Comparison of ENCODE assay signal across 20 mouse cellular contexts in the genomic region with DNA sequence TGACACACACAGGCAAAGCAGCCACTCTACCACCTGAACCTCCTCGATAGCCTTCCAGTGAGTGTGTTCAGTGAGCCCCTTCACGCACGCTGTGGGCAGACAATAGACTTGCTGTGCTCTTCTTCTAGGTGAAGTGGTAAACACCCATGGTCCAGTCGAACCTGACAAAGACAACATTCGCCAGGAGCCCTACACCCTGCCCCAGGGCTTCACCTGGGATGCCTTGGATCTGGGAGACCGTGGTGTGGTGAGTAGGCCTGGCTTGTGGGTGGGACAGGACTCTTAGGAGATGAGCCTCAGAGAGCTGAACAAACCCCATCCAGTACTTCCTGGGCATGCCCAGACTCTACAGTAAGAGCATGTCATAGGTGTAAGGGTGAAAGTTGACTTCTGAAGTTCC. TPM values are rescaled to one million over a fixed set of nuclear protein-coding genes. Genes with fewer than 3 reads are reported as not detected.
A peak's percentile ranks its signal among the peaks of the same experiment; 100 is the strongest.
DNase-seq lines count a peak whose midpoint lies in the region; ATAC-seq and TF ChIP-seq lines count a peak whose summit lies in the region.
"Had no signal": no experiment of that assay in that cellular context is flagged by ENCODE, and none has a peak within 500 bp of the region (broad histone marks: within the 10 kb centered on the region; RNA-seq: fewer than 3 reads in every experiment).

No protein-coding gene starts in this region.

- TF ChIP-seq CTCF in left cerebral cortex, adult 2 months (IDR thresholded peaks at IDR 0.05), result no peak
- TF ChIP-seq CTCF in cortical plate, adult 2 months (IDR thresholded peaks at IDR 0.05; ENCODE audit: extremely low read depth, insufficient read depth, low read length), result no peak

- peak overlapping the region; percentile 36; the same call in 1 of the 2 replicates for H3K27ac ChIP-seq in heart, embryonic 10.5 days
- H3K27ac ChIP-seq in left cerebral cortex, adult 2 months, result peak overlapping the region; percentile 84
- H3K27ac ChIP-seq in cortical plate, adult 2 months (ENCODE audit: insufficient read depth, low read length), result peak overlapping the region; percentile 2; the same call in 1 of the 2 replicates
- H3K27ac ChIP-seq: kidney, postnatal 0 days; limb, embryonic 12.5 days; liver, embryonic 14.5 days; neural tube, embryonic 13.5 days had no signal

- H3K27me3 ChIP-seq in heart, embryonic 10.5 days (ENCODE audit: insufficient read depth, poor library complexity, severe bottlenecking), result no peaks in the 10 kb centered on the region
- H3K27me3 ChIP-seq: limb, embryonic 12.5 days; neural tube, embryonic 13.5 days had no signal

- ATAC-seq in erythroblast, adult 5-6 weeks (replicated peaks; ENCODE audit: low FRiP score, poor library complexity, severe bottlenecking), result no peak
- ATAC-seq: forebrain, embryonic 14.5 days; hindbrain, embryonic 16.5 days had no signal

- H3K4me3 ChIP-seq in heart, embryonic 10.5 days, result no peak overlapping the region
- H3K4me3 ChIP-seq in left cerebral cortex, adult 2 months, result no peak overlapping the region
- H3K4me3 ChIP-seq in cortical plate, adult 2 months (ENCODE audit: insufficient read depth, low read length), result no peak overlapping the region
- H3K4me3 ChIP-seq: limb, embryonic 12.5 days; neural tube, embryonic 13.5 days had no signal

- TF ChIP-seq POLR2A in cortical plate, adult 2 months (IDR thresholded peaks at IDR 0.05; ENCODE audit: extremely low read depth, insufficient read depth, low read length), result no peak

- H3K4me1 ChIP-seq in heart, embryonic 10.5 days, result peaks cover 11% of the 10 kb centered on the region; the same call in 1 of the 2 replicates
- no peaks in the 10 kb centered on the region for H3K4me1 ChIP-seq in cortical plate, adult 2 months (ENCODE audit: control insufficient read depth, insufficient read depth, low read length)
- H3K4me1 ChIP-seq: limb, embryonic 12.5 days; neural tube, embryonic 13.5 days had no signal

- H3K9me3 ChIP-seq in heart, embryonic 10.5 days, result no peaks in the 10 kb centered on the region
- H3K9me3 ChIP-seq: G1E; limb, embryonic 12.5 days; neural tube, embryonic 13.5 days had no signal

- 92% methylated on average over 6 of the region's 6 CpGs for WGBS in heart, embryonic 10.5 days

- H3K36me3 ChIP-seq in heart, embryonic 10.5 days, result peaks cover 74% of the 10 kb centered on the region

- DNase-seq in heart, embryonic 10.5 days (ENCODE audit: low spot score), result no peak
- no peak for DNase-seq in heart, postnatal 14 days
- no peak for DNase-seq in left cerebral cortex, adult 2 months (ENCODE audit: extremely low spot score in 1 of 2, low spot score in 2 of 2)
- DNase-seq in left cerebral cortex, postnatal 25 days (ENCODE audit: low spot score in 2 of 2), result no peak
- no peak for DNase-seq in ovary, adult 18-20 months (ENCODE audit: low spot score)
- DNase-seq: B cell, adult 2 months; embryo, embryonic 11 days; kidney, adult 11 months; right cerebral cortex, postnatal 25 days; thymus, postnatal 36 days had no signal

- intact Hi-C loops in heart, postnatal 14 days (cut with DNase I), result loop anchor here (2.0 kb wide), 1 partner anchor 151 kb away; the partner anchor contains the start of gene Gfap
- intact Hi-C loops in left cerebral cortex, adult 2 months (cut with DNase I), result no loop called here
- intact Hi-C loops in left cerebral cortex, postnatal 25 days (cut with DNase I), result no loop called here

RNA-seq across cellular contexts. Expression of gene Dcakd, which starts 23.9 kb away (rescaled TPM):
- 113 and 137 TPM in 2 replicates for polyA plus RNA-seq in heart, embryonic 10.5 days (2016; fragmentation: Nextera tagmentation; extraction: Ambion mirVana)
- total RNA-seq in heart, postnatal 14 days (2021), result 10 to 100 TPM; 68.5 to 71.1 TPM
- total RNA-seq in left cerebral cortex, adult 2 months (2021), result 10 to 100 TPM; 48.3 to 50.9 TPM
- 10 to 100 TPM; 67.7 to 68.1 TPM for total RNA-seq in left cerebral cortex, postnatal 25 days (2021)
- 57.4 and 59.6 TPM in 2 replicates for polyA plus RNA-seq in cortical plate, adult 2 months (2012; rRNA removed)
- 16.3 and 25.5 TPM in 2 replicates for total RNA-seq in erythroblast, adult 5-6 weeks (2015; ENCODE audit: low replicate concordance)
- total RNA-seq in erythroblast, adult 5-6 weeks (2017; ENCODE audit: low replicate concordance), result 6.8 and 26.4 TPM in 2 replicates

RNA-seq across cellular contexts. Expression of gene Nmt1, which starts 24.1 kb away (rescaled TPM):
- polyA plus RNA-seq in heart, embryonic 10.5 days (2016; fragmentation: Nextera tagmentation; extraction: Ambion mirVana), result 58.4 and 59.0 TPM in 2 replicates
- total RNA-seq in heart, postnatal 14 days (2021), result 10 to 100 TPM; 61.0 to 62.1 TPM
- total RNA-seq in left cerebral cortex, adult 2 months (2021), result 100 to 1,000 TPM; 117 to 130 TPM
- 100 to 1,000 TPM; 122 to 124 TPM for total RNA-seq in left cerebral cortex, postnatal 25 days (2021)
- 74.3 and 77.1 TPM in 2 replicates for polyA plus RNA-seq in cortical plate, adult 2 months (2012; rRNA removed)
- 17.8 and 31.3 TPM in 2 replicates for total RNA-seq in erythroblast, adult 5-6 weeks (2015; ENCODE audit: low replicate concordance)
- 16.9 and 17.3 TPM in 2 replicates for total RNA-seq in erythroblast, adult 5-6 weeks (2017; ENCODE audit: low replicate concordance)

RNA-seq across cellular contexts. Expression of gene Plcd3, which starts 49.4 kb away (rescaled TPM):
- 3.6 and 4.8 TPM in 2 replicates for polyA plus RNA-seq in heart, embryonic 10.5 days (2016; fragmentation: Nextera tagmentation; extraction: Ambion mirVana)
- 10 to 100 TPM; 19.4 to 20.9 TPM for total RNA-seq in heart, postnatal 14 days (2021)
- total RNA-seq in left cerebral cortex, adult 2 months (2021), result 10 to 100 TPM; 16.5 to 19.0 TPM
- 10 to 100 TPM; 13.3 to 13.8 TPM for total RNA-seq in left cerebral cortex, postnatal 25 days (2021)
- polyA plus RNA-seq in cortical plate, adult 2 months (2012; rRNA removed), result 17.1 and 21.1 TPM in 2 replicates
- not detected in 2 replicates for total RNA-seq in erythroblast, adult 5-6 weeks (2015; ENCODE audit: low replicate concordance)
- total RNA-seq in erythroblast, adult 5-6 weeks (2017; ENCODE audit: low replicate concordance), result 0.70 and 1.0 TPM in 2 replicates
- total RNA-seq: megakaryocyte-erythroid progenitor cell, adult 5-6 weeks had no signal
- polyA plus RNA-seq: G1E had no signal

RNA-seq across cellular contexts. Expression of gene Acbd4, which starts 49.4 kb away (rescaled TPM):
- 9.8 and 10.2 TPM in 2 replicates for polyA plus RNA-seq in heart, embryonic 10.5 days (2016; fragmentation: Nextera tagmentation; extraction: Ambion mirVana)
- total RNA-seq in heart, postnatal 14 days (2021), result 10 to 100 TPM; 30.5 to 34.5 TPM
- total RNA-seq in left cerebral cortex, adult 2 months (2021), result 10 to 100 TPM; 72.3 to 88.2 TPM
- 10 to 100 TPM; 68.9 to 70.7 TPM for total RNA-seq in left cerebral cortex, postnatal 25 days (2021)
- polyA plus RNA-seq in cortical plate, adult 2 months (2012; rRNA removed), result 40.7 and 46.3 TPM in 2 replicates
- 6.7 and 15.3 TPM in 2 replicates for total RNA-seq in erythroblast, adult 5-6 weeks (2015; ENCODE audit: low replicate concordance)
- 25.0 TPM in 2 replicates for total RNA-seq in erythroblast, adult 5-6 weeks (2017; ENCODE audit: low replicate concordance)

Comparison
In these comparisons a context has a peak if more than half of its experiments do, and no peak if none do; other contexts are left out.
1. H3K27ac ChIP-seq: peak in every context shown above with its lines; median percentile 84 in left cerebral cortex, adult 2 months; 36 in heart, embryonic 10.5 days; 2 in cortical plate, adult 2 months.
2. RNA of gene Plcd3, which starts 49.4 kb away (total RNA-seq): 19.4 to 20.9 TPM in heart, postnatal 14 days, 16.5 to 19.0 TPM in left cerebral cortex, adult 2 months and 13.3 to 13.8 TPM in left cerebral cortex, postnatal 25 days; 0.70 to 1.0 TPM in erythroblast, adult 5-6 weeks; every median in the first group is over 4 times any median in the second.